Mouse (Mus musculus): ENCODE results near the gene Slc17a5.

GRCm38 (mm10) chr9:78513776-78514500, 73.9 kb downstream of the Slc17a5 start:
- TF ChIP-seq POLR2A (IDR thresholded peaks at IDR 0.05; ENCODE audit: low read depth, low read length) = no peak
- no peak for TF ChIP-seq CTCF (IDR thresholded peaks at IDR 0.05; ENCODE audit: borderline replicate concordance, insufficient read depth, low read length)
